Mouse (Mus musculus) kidney, adult 2 months (tissue): ENCODE results near the gene Kif21b.

ENCODE experiments used
- CTCF ChIP-seq: fragments of 200-500 bp; conservative IDR thresholded peaks from 2 replicates; pipeline ENCODE4 v1.5.1; 2011; ENCODE audit warnings: low read depth, mild to moderate bottlenecking, control low read depth, low read length, moderate library complexity, mixed read lengths; ENCODE audit not compliant: insufficient read depth, insufficient read length
- POLR2A ChIP-seq: fragments of 200-500 bp; IDR thresholded peaks from one replicate; pipeline ENCODE4 v1.6.1; 2011; ENCODE audit warnings: low read depth, low read length, control low read depth

GRCm38 (mm10) chr1:136132386-136133201 is 1.4 kb downstream of the Kif21b start:
- TF ChIP-seq POLR2A: no peak
- no peak for TF ChIP-seq CTCF
